Comparison of ENCODE assay signal across 14 mouse cellular contexts in genomic region chr7:34757513-34757912, GRCm38 (mm10). TPM values are rescaled to one million over a fixed set of nuclear protein-coding genes. Genes with fewer than 3 reads are reported as not detected.
A peak's percentile ranks its signal among the peaks of the same experiment; 100 is the strongest.
DNase-seq lines count a peak whose midpoint lies in the region; ATAC-seq and TF ChIP-seq lines count a peak whose summit lies in the region.
"Had no signal": no experiment of that assay in that cellular context is flagged by ENCODE, and none has a peak within 500 bp of the region (broad histone marks: within the 10 kb centered on the region; RNA-seq: fewer than 3 reads in every experiment).

No protein-coding gene starts in this region.

- H3K9ac ChIP-seq in lung, embryonic 14.5 days = no peak overlapping the region
- H3K9ac ChIP-seq in ES-Bruce4 (ENCODE audit: low read depth, poor library complexity, severe bottlenecking) = no peak overlapping the region
- H3K9ac ChIP-seq: embryonic facial prominence, embryonic 15.5 days; limb, embryonic 13.5 days; stomach, embryonic 15.5 days had no signal

- H3K4me1 ChIP-seq in kidney, adult 2 months (ENCODE audit: control insufficient read depth, insufficient read depth, low read length) = no peaks in the 10 kb centered on the region
- 0 out of 2 replicates have a peak, but pooled peaks cover 4% of the 10 kb centered on the region for H3K4me1 ChIP-seq in lung, embryonic 14.5 days (ENCODE audit: insufficient read depth)
- H3K4me1 ChIP-seq in ES-Bruce4 (ENCODE audit: control insufficient read depth, insufficient read depth, low read length) = no peaks in the 10 kb centered on the region

- no peak overlapping the region for H3K4me2 ChIP-seq in lung, embryonic 14.5 days
- H3K4me2 ChIP-seq: embryonic facial prominence, embryonic 15.5 days; limb, embryonic 13.5 days; stomach, embryonic 15.5 days had no signal

- no peak overlapping the region for H3K4me3 ChIP-seq in kidney, adult 2 months (ENCODE audit: insufficient read depth, low read depth, low read length)
- H3K4me3 ChIP-seq in lung, embryonic 14.5 days (ENCODE audit: low read depth, low read length) = no peak overlapping the region
- H3K4me3 ChIP-seq in ES-Bruce4 (ENCODE audit: low read depth, low read length) = no peak overlapping the region
- H3K4me3 ChIP-seq: embryonic facial prominence, embryonic 15.5 days; limb, embryonic 13.5 days; stomach, embryonic 15.5 days had no signal

- 0 out of 2 replicates have a peak, but pooled peaks have one; percentile 11 for TF ChIP-seq CTCF in kidney, adult 2 months (conservative IDR thresholded peaks at IDR 0.05; ENCODE audit: insufficient read depth, insufficient read length, low read depth, low read length)
- peak; percentile 27; the same call in 1 of the 2 replicates for TF ChIP-seq CTCF in lung, embryonic 14.5 days (IDR thresholded peaks at IDR 0.05; ENCODE audit: low read depth)
- peak; percentile 56 for TF ChIP-seq CTCF in ES-Bruce4 (IDR thresholded peaks at IDR 0.05; ENCODE audit: low read depth, low read length)

- no peak for TF ChIP-seq EP300 in ES-Bruce4 (IDR thresholded peaks at IDR 0.05; ENCODE audit: insufficient read depth, low read depth, low read length)

- H3K36me3 ChIP-seq in kidney, adult 2 months (ENCODE audit: control insufficient read depth, insufficient read depth, low read length) = no peaks in the 10 kb centered on the region
- H3K36me3 ChIP-seq in lung, embryonic 14.5 days (ENCODE audit: insufficient read depth) = no peaks in the 10 kb centered on the region
- H3K36me3 ChIP-seq in ES-Bruce4 (ENCODE audit: control insufficient read depth, insufficient read depth, low read length, poor library complexity, severe bottlenecking) = no peaks in the 10 kb centered on the region
- H3K36me3 ChIP-seq: embryonic facial prominence, embryonic 15.5 days; limb, embryonic 13.5 days; stomach, embryonic 15.5 days had no signal

- peaks cover 3% of the 10 kb centered on the region; the same call in 1 of the 2 replicates for H3K9me3 ChIP-seq in lung, embryonic 14.5 days (ENCODE audit: low read depth, low read length)
- H3K9me3 ChIP-seq in ES-Bruce4 (replicated peaks; ENCODE audit: control insufficient read depth, insufficient read depth, low read length, poor library complexity, severe bottlenecking) = no peaks in the 10 kb centered on the region
- H3K9me3 ChIP-seq: embryonic facial prominence, embryonic 15.5 days; stomach, embryonic 15.5 days had no signal

- no peak overlapping the region for H3K27ac ChIP-seq in kidney, adult 2 months (ENCODE audit: insufficient read depth, low read depth, low read length)
- H3K27ac ChIP-seq in lung, embryonic 14.5 days (ENCODE audit: low read depth) = no peak overlapping the region
- no peak overlapping the region for H3K27ac ChIP-seq in ES-Bruce4 (ENCODE audit: insufficient read depth, low read length)
- H3K27ac ChIP-seq: embryonic facial prominence, embryonic 15.5 days; limb, embryonic 13.5 days; stomach, embryonic 15.5 days had no signal

- WGBS in kidney, adult 2 months = 79% methylated on average over 4 of the region's 4 CpGs
- WGBS in lung, embryonic 14.5 days = 77% methylated on average over 4 of the region's 4 CpGs

- no peak for DNase-seq in kidney, adult 2 months
- no peak for DNase-seq in kidney, adult 9 months
- DNase-seq in lung, embryonic 14.5 days = no peak
- DNase-seq in lung, postnatal 4 days = no peak
- DNase-seq in induced T-regulatory cell, adult 2 months (ENCODE audit: low read depth) = peak; percentile 0
- DNase-seq in right cerebral cortex, postnatal 14 days = no peak
- DNase-seq: cerebellum, postnatal 10 days; embryo, embryonic 11 days; heart, adult 11 months had no signal

- H3K27me3 ChIP-seq in kidney, adult 2 months (replicated peaks; ENCODE audit: control insufficient read depth, insufficient read depth, low read length) = no peaks in the 10 kb centered on the region
- H3K27me3 ChIP-seq in lung, embryonic 14.5 days (ENCODE audit: insufficient read depth, low read length) = peaks cover 3% of the 10 kb centered on the region; the same call in 1 of the 2 replicates
- no peaks in the 10 kb centered on the region for H3K27me3 ChIP-seq in ES-Bruce4 (ENCODE audit: control insufficient read depth, insufficient read depth, low read length, poor library complexity, severe bottlenecking)
- H3K27me3 ChIP-seq: embryonic facial prominence, embryonic 15.5 days had no signal

- ATAC-seq in lung, embryonic 14.5 days (ENCODE audit: insufficient read depth) = no peak
- ATAC-seq: inflammation-experienced regulatory T-cells, adult 6 months had no signal

- TF ChIP-seq POLR2A in kidney, adult 2 months (IDR thresholded peaks at IDR 0.05; ENCODE audit: low read depth, low read length) = no peak
- no peak for TF ChIP-seq POLR2A in ES-Bruce4 (IDR thresholded peaks at IDR 0.05; ENCODE audit: insufficient read depth, low read length)

RNA-seq across cellular contexts. Expression of gene Chst8, which starts 55.0 kb away (rescaled TPM):
- 8.3 and 10.2 TPM in 2 replicates for polyA plus RNA-seq in kidney, adult 2 months (2012; rRNA removed)
- polyA plus RNA-seq in lung, embryonic 14.5 days (2014; fragmentation: Nextera tagmentation; extraction: Ambion mirVana) = 2.8 and 3.6 TPM in 2 replicates
- polyA plus RNA-seq in ES-Bruce4 (2011; ENCODE audit: insufficient read depth, insufficient read length, low read depth, missing spikeins) = 4.8 and 5.4 TPM in 2 replicates
- polyA plus RNA-seq: inflammation-experienced regulatory T-cells, adult 6 months had no signal
